Mouse (Mus musculus) midbrain, embryonic 14.5 days (tissue): ENCODE measurements around the gene Prpsap2. TPM values are rescaled to one million over a fixed set of nuclear protein-coding genes. Genes with fewer than 3 reads are reported as not detected.
"Not testable (repeated sequence)": the region's sequence is repeated elsewhere in the genome, so short reads cannot be mapped to it uniquely, and the experiment has no call there.

Source experiments
- ATAC-seq: fragments of 200-750 bp; cut with Nextera tagmentation; 2 replicates; pipeline ENCODE4 v1.8.0; 2017; ENCODE audit warnings: moderate number of reproducible peaks, moderate library complexity; ENCODE audit not compliant: low FRiP score, low TSS enrichment
- DNase-seq: peaks from one replicate; pipeline ENCODE4 v3.0.0-alpha.2; 2015
- H3K27ac ChIP-seq: fragments of 300-500 bp; sonication (generic); replicated peaks from 2 replicates; pipeline ENCODE4 v1.5.1; 2014; ENCODE audit warnings: mild to moderate bottlenecking, low read depth, low read length, moderate library complexity
- H3K27me3 ChIP-seq: fragments of 300-500 bp; sonication (generic); 2 replicates; pipeline ENCODE4 v1.6.1; 2014; ENCODE audit warnings: low read length, control low read depth, mixed read lengths; ENCODE audit not compliant: control insufficient read depth, insufficient read depth
- H3K36me3 ChIP-seq: fragments of 300-500 bp; sonication (generic); 2 replicates; pipeline ENCODE4 v1.6.1; 2014; ENCODE audit warnings: low read length, control low read depth; ENCODE audit not compliant: control insufficient read depth, insufficient read depth
- H3K4me1 ChIP-seq: fragments of 300-500 bp; sonication (generic); 2 replicates; pipeline ENCODE4 v1.6.1; 2014; ENCODE audit warnings: mild to moderate bottlenecking, antibody characterized with exemption, low read length, control low read depth; ENCODE audit not compliant: control insufficient read depth, insufficient read depth
- H3K4me2 ChIP-seq: fragments of 300-500 bp; sonication (generic); 2 replicates; pipeline ENCODE4 v1.6.1; 2014; ENCODE audit warnings: mild to moderate bottlenecking, low read length, moderate library complexity
- H3K4me3 ChIP-seq: fragments of 300-500 bp; sonication (generic); replicated peaks from 2 replicates; pipeline ENCODE4 v1.5.1; 2014; ENCODE audit warnings: low read depth, low read length
- H3K9ac ChIP-seq: fragments of 300-500 bp; sonication (generic); replicated peaks from 2 replicates; pipeline ENCODE4 v1.6.1; 2014; ENCODE audit warnings: mild to moderate bottlenecking, low read length, moderate library complexity
- H3K9me3 ChIP-seq: fragments of 300-500 bp; sonication (generic); 2 replicates; pipeline ENCODE4 v1.6.1; 2016; ENCODE audit warnings: low read length, control low read depth, mixed read lengths; ENCODE audit not compliant: control insufficient read depth
- WGBS: fragments of 180-500 bp; shearing (Covaris S2); extraction: QIAGEN DNeasy Blood & Tissue Kit; methylation state at CpG from one replicate; pipeline ENCODE4 v1.1.7; 2014; 5-methylcytosine and 5-hydroxymethylcytosine counted together
- polyA plus RNA-seq: library from polyadenylated mRNA; unstranded; fragments of >200 nt; fragmentation: Nextera tagmentation; extraction: Ambion mirVana; gene quantifications from 2 replicates; pipeline ENCODE4 v1.2.1, GENCODE M21; 2014

Gene Prpsap2
- polyA plus RNA-seq: 50.3 and 51.4 TPM in 2 replicates

GRCm38 (mm10) chr11:61761584-61762407 is at the start of gene Prpsap2:
Gene Prpsap2, minus strand, starts transcription at chr11:61762088.
- WGBS: under 1% methylated on average over 51 of the region's 51 CpGs
- peak within 1 kb of the TSS; percentile 88 for H3K27ac ChIP-seq
- peak; percentile 98 for DNase-seq

GRCm38 (mm10) chr11:61809793-61810192 is 47.9 kb upstream of the Prpsap2 start:
- WGBS: 21% methylated on average over 4 of the region's 4 CpGs
- Histone ChIP-seq H3K4me1 (no peaks in the 10 kb centered on the region), H3K9me3 (no peaks in the 10 kb centered on the region), H3K4me2 (no peak overlapping the region), H3K9ac (no peak overlapping the region), H3K27ac (no peak overlapping the region), H3K36me3 (peaks cover 78% of the 10 kb centered on the region), H3K27me3 (no peaks in the 10 kb centered on the region), H3K4me3 (no peak overlapping the region)
- ATAC-seq (no peak), DNase-seq (peak; percentile 6)

More at GRCm38 (mm10) chr11:61761584-61762407, at the start of gene Prpsap2:
- no peaks in the 10 kb centered on the region for H3K36me3 ChIP-seq
- no peaks in the 10 kb centered on the region for H3K9me3 ChIP-seq
- H3K4me1 ChIP-seq: peaks cover 8% of the 10 kb centered on the region
- ATAC-seq: peak; percentile 93
- H3K4me2 ChIP-seq: peak within 1 kb of the TSS; percentile 76
- peak within 1 kb of the TSS; percentile 71 for H3K9ac ChIP-seq
- H3K27me3 ChIP-seq: no peaks in the 10 kb centered on the region
- peak within 1 kb of the TSS; percentile 63 for H3K4me3 ChIP-seq

GRCm38 (mm10) chr11:61808551-61809117 is 46.7 kb upstream of the Prpsap2 start:
- WGBS: 93% methylated on average over 2 of the region's 2 CpGs
- Histone ChIP-seq H3K27ac (no peak overlapping the region), H3K36me3 (peaks cover 70% of the 10 kb centered on the region), H3K27me3 (no peaks in the 10 kb centered on the region), H3K4me1 (no peaks in the 10 kb centered on the region), H3K4me3 (no peak overlapping the region), H3K9ac (no peak overlapping the region), H3K4me2 (no peak overlapping the region), H3K9me3 (no peaks in the 10 kb centered on the region)
- DNase-seq (no peak), ATAC-seq (no peak)

- peaks cover 73% of the 10 kb centered on the region for H3K36me3 ChIP-seq
- 96% methylated on average over 1 of the region's 1 CpGs for WGBS
- no peaks in the 10 kb centered on the region for H3K9me3 ChIP-seq
- H3K27ac ChIP-seq: no peak overlapping the region
- H3K4me3 ChIP-seq: no peak overlapping the region
- no peak overlapping the region for H3K9ac ChIP-seq
- no peaks in the 10 kb centered on the region for H3K4me1 ChIP-seq
- no peak for DNase-seq
- H3K4me2 ChIP-seq: no peak overlapping the region
- ATAC-seq: no peak
- H3K27me3 ChIP-seq: no peaks in the 10 kb centered on the region
These were observed 31.6 kb upstream of the Prpsap2 start for GRCm38 (mm10) chr11:61793441-61793840.

GRCm38 (mm10) chr11:61788550-61788949 is 26.7 kb upstream of the Prpsap2 start:
- Histone ChIP-seq H3K4me2 (no peak overlapping the region), H3K4me1 (no peaks in the 10 kb centered on the region), H3K36me3 (peaks cover 77% of the 10 kb centered on the region), H3K9me3 (no peaks in the 10 kb centered on the region), H3K4me3 (no peak overlapping the region), H3K27me3 (no peaks in the 10 kb centered on the region), H3K9ac (no peak overlapping the region), H3K27ac (no peak overlapping the region)
- no peak for ATAC-seq
- DNase-seq: no peak
- 97% methylated on average over 1 of the region's 1 CpGs for WGBS

GRCm38 (mm10) chr11:61782526-61782925 is 20.6 kb upstream of the Prpsap2 start:
- not testable (repeated sequence) for DNase-seq, ATAC-seq, H3K4me1 ChIP-seq, H3K27me3 ChIP-seq, H3K27ac ChIP-seq, H3K9ac ChIP-seq, H3K9me3 ChIP-seq, H3K4me3 ChIP-seq, H3K4me2 ChIP-seq
- 96% methylated on average over 3 of the region's 3 CpGs for WGBS
- H3K36me3 ChIP-seq: peaks cover 71% of the 10 kb centered on the region

- Histone ChIP-seq H3K9me3 (no peaks in the 10 kb centered on the region), H3K4me2 (no peak overlapping the region), H3K27ac (no peak overlapping the region), H3K27me3 (no peaks in the 10 kb centered on the region), H3K4me3 (no peak overlapping the region), H3K4me1 (no peaks in the 10 kb centered on the region), H3K36me3 (peaks cover 63% of the 10 kb centered on the region), H3K9ac (no peak overlapping the region)
- 86% methylated on average over 4 of the region's 4 CpGs for WGBS
- ATAC-seq: no peak
- no peak for DNase-seq
These were observed 12.8 kb upstream of the Prpsap2 start for GRCm38 (mm10) chr11:61774551-61775149.

GRCm38 (mm10) chr11:61760518-61760917 is 1.4 kb downstream of the Prpsap2 start:
- Histone ChIP-seq H3K27ac (no peak overlapping the region), H3K9me3 (no peaks in the 10 kb centered on the region), H3K9ac (no peak overlapping the region; the same call in 1 of the 2 replicates), H3K27me3 (no peaks in the 10 kb centered on the region), H3K4me3 (peak overlapping the region; percentile 63; the same call in 1 of the 2 replicates), H3K36me3 (peaks cover 4% of the 10 kb centered on the region), H3K4me2 (peak overlapping the region; percentile 76), H3K4me1 (peaks cover 8% of the 10 kb centered on the region)
- ATAC-seq: no peak
- WGBS: 71% methylated on average over 5 of the region's 5 CpGs
- peak; percentile 8 for DNase-seq
